Mouse (Mus musculus): Measurements from ENCODE around the gene Midn. TPM values are rescaled to one million over a fixed set of nuclear protein-coding genes. Genes with fewer than 3 reads are reported as not detected.
A peak's percentile ranks its signal among the peaks of the same experiment; 100 is the strongest.

The Midn gene
- 151 and 372 TPM in 2 replicates for polyA plus RNA-seq (2012; rRNA removed)

- Histone ChIP-seq H3K36me3 (ENCODE audit: control insufficient read depth, insufficient read depth, low read length) (peaks cover 60% of the 10 kb centered on the region), H3K27ac (ENCODE audit: insufficient read depth, low read depth, low read length) (peak within 1 kb of the TSS; percentile 99), H3K4me1 (ENCODE audit: control insufficient read depth, insufficient read depth, insufficient read length, low read length) (peaks cover 46% of the 10 kb centered on the region), H3K27me3 (ENCODE audit: control insufficient read depth, insufficient read depth, low read length) (no peaks in the 10 kb centered on the region), H3K4me3 (ENCODE audit: low read depth, low read length) (peak within 1 kb of the TSS; percentile 97)
- under 1% methylated on average over 42 of the region's 42 CpGs for WGBS
- TF ChIP-seq CTCF (IDR thresholded peaks at IDR 0.05; ENCODE audit: extremely low read depth, insufficient read length, insufficient replicate concordance, low read depth, low read length), result peak; percentile 52; the same call in 1 of the 2 replicates
- peak; percentile 96 for TF ChIP-seq POLR2A (IDR thresholded peaks at IDR 0.05; ENCODE audit: low read depth, low read length)
Observed at GRCm38 (mm10) chr10:80147719-80148601, at the start of gene Midn. Midn (plus strand) TSS chr10:80148272.

- WGBS, result 9% methylated on average over 5 of the region's 5 CpGs
- H3K27ac ChIP-seq (ENCODE audit: insufficient read depth, low read depth, low read length), result peak overlapping the region; percentile 90
Observed at GRCm38 (mm10) chr10:80098630-80099029, 49.4 kb upstream of the Midn start.

GRCm38 (mm10) chr10:80100982-80101381, 47.1 kb upstream of the Midn start:
- TF ChIP-seq CTCF (IDR thresholded peaks at IDR 0.05; ENCODE audit: extremely low read depth, insufficient read length, insufficient replicate concordance, low read depth, low read length) (no peak), POLR2A (IDR thresholded peaks at IDR 0.05; ENCODE audit: low read depth, low read length) (no peak)
- Histone ChIP-seq H3K27me3 (ENCODE audit: control insufficient read depth, insufficient read depth, low read length) (no peaks in the 10 kb centered on the region), H3K4me1 (ENCODE audit: control insufficient read depth, insufficient read depth, insufficient read length, low read length) (peaks cover 53% of the 10 kb centered on the region), H3K27ac (ENCODE audit: insufficient read depth, low read depth, low read length) (peak overlapping the region; percentile 90), H3K36me3 (ENCODE audit: control insufficient read depth, insufficient read depth, low read length) (peaks cover 9% of the 10 kb centered on the region; the same call in 1 of the 2 replicates), H3K4me3 (ENCODE audit: low read depth, low read length) (peak overlapping the region; percentile 73)
- WGBS, result 14% methylated on average over 11 of the region's 11 CpGs

More at GRCm38 (mm10) chr10:80098630-80099029, 49.4 kb upstream of the Midn start:
- Histone ChIP-seq H3K36me3 (ENCODE audit: control insufficient read depth, insufficient read depth, low read length) (peaks cover 12% of the 10 kb centered on the region; the same call in 1 of the 2 replicates), H3K4me3 (ENCODE audit: low read depth, low read length) (peak overlapping the region; percentile 29), H3K27me3 (ENCODE audit: control insufficient read depth, insufficient read depth, low read length) (no peaks in the 10 kb centered on the region), H3K4me1 (ENCODE audit: control insufficient read depth, insufficient read depth, insufficient read length, low read length) (peaks cover 53% of the 10 kb centered on the region)
- TF ChIP-seq POLR2A (IDR thresholded peaks at IDR 0.05; ENCODE audit: low read depth, low read length) (peak; percentile 44; the same call in 1 of the 2 replicates), CTCF (IDR thresholded peaks at IDR 0.05; ENCODE audit: extremely low read depth, insufficient read length, insufficient replicate concordance, low read depth, low read length) (no peak)

- Histone ChIP-seq H3K36me3 (ENCODE audit: control insufficient read depth, insufficient read depth, low read length) (no peaks in the 10 kb centered on the region), H3K4me1 (ENCODE audit: control insufficient read depth, insufficient read depth, insufficient read length, low read length) (peaks cover 44% of the 10 kb centered on the region), H3K27ac (ENCODE audit: insufficient read depth, low read depth, low read length) (peak overlapping the region; percentile 90), H3K27me3 (ENCODE audit: control insufficient read depth, insufficient read depth, low read length) (no peaks in the 10 kb centered on the region), H3K4me3 (ENCODE audit: low read depth, low read length) (peak overlapping the region; percentile 73)
- TF ChIP-seq POLR2A (IDR thresholded peaks at IDR 0.05; ENCODE audit: low read depth, low read length), result peak; percentile 91
- TF ChIP-seq CTCF (IDR thresholded peaks at IDR 0.05; ENCODE audit: extremely low read depth, insufficient read length, insufficient replicate concordance, low read depth, low read length), result no peak
- under 1% methylated on average over 59 of the region's 59 CpGs for WGBS
Observed at GRCm38 (mm10) chr10:80102216-80102915, 45.7 kb upstream of the Midn start.

- TF ChIP-seq CTCF (IDR thresholded peaks at IDR 0.05; ENCODE audit: extremely low read depth, insufficient read length, insufficient replicate concordance, low read depth, low read length) (no peak), POLR2A (IDR thresholded peaks at IDR 0.05; ENCODE audit: low read depth, low read length) (no peak)
- Histone ChIP-seq H3K27me3 (ENCODE audit: control insufficient read depth, insufficient read depth, low read length) (no peaks in the 10 kb centered on the region), H3K4me1 (ENCODE audit: control insufficient read depth, insufficient read depth, insufficient read length, low read length) (peaks cover 39% of the 10 kb centered on the region), H3K36me3 (ENCODE audit: control insufficient read depth, insufficient read depth, low read length) (no peaks in the 10 kb centered on the region), H3K4me3 (ENCODE audit: low read depth, low read length) (no peak overlapping the region), H3K27ac (ENCODE audit: insufficient read depth, low read depth, low read length) (peak overlapping the region; percentile 18; the same call in 1 of the 2 replicates)
- WGBS, result 80% methylated on average over 2 of the region's 2 CpGs
Observed at GRCm38 (mm10) chr10:80103032-80103431, 45.0 kb upstream of the Midn start.

GRCm38 (mm10) chr10:80104181-80104580, 43.9 kb upstream of the Midn start:
- WGBS, result 76% methylated on average over 3 of the region's 3 CpGs

More at GRCm38 (mm10) chr10:80104181-80104580, 43.9 kb upstream of the Midn start:
- no peak overlapping the region for H3K27ac ChIP-seq (ENCODE audit: insufficient read depth, low read depth, low read length)
- H3K4me3 ChIP-seq (ENCODE audit: low read depth, low read length), result no peak overlapping the region
- H3K27me3 ChIP-seq (ENCODE audit: control insufficient read depth, insufficient read depth, low read length), result no peaks in the 10 kb centered on the region
- H3K4me1 ChIP-seq (ENCODE audit: control insufficient read depth, insufficient read depth, insufficient read length, low read length), result peaks cover 30% of the 10 kb centered on the region
- no peaks in the 10 kb centered on the region for H3K36me3 ChIP-seq (ENCODE audit: control insufficient read depth, insufficient read depth, low read length)
- TF ChIP-seq CTCF (IDR thresholded peaks at IDR 0.05; ENCODE audit: extremely low read depth, insufficient read length, insufficient replicate concordance, low read depth, low read length) (no peak), POLR2A (IDR thresholded peaks at IDR 0.05; ENCODE audit: low read depth, low read length) (no peak)
